Mouse (Mus musculus) ES-Bruce4 (cell line): ENCODE data around the gene Nek1.

Experiments
- CTCF ChIP-seq: IDR thresholded peaks from one replicate; pipeline ENCODE4 v1.8.1; 2011; ENCODE audit warnings: low read depth, low read length
- POLR2A ChIP-seq: IDR thresholded peaks from one replicate; pipeline ENCODE4 v1.8.1; 2011; ENCODE audit warnings: low read length; ENCODE audit not compliant: insufficient read depth

- no peak for TF ChIP-seq CTCF
- TF ChIP-seq POLR2A: no peak
These were observed 61.3 kb downstream of the Nek1 start for GRCm38 (mm10) chr8:61054313-61054712.
